8 mouse cellular contexts compared by ENCODE assay signal in the genomic region with DNA sequence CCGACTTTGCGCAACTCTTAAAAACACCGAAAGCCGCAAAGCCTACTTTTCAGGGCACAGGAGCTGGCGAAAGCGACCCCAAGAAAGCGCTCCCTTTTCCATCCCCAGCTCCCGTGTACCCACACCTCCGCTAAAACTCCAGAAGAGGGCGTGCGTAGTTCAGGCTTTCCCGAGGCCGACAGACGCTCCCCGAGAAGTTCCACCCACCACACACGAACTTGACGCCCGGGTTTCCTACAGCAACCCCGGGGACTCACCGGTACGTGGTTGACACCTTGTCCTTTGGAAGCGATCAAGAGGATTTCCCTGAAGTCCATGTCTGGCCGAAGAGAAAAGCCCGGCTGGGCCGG. TPM values are rescaled to one million over a fixed set of nuclear protein-coding genes. Genes with fewer than 3 reads are reported as not detected.
A peak's percentile ranks its signal among the peaks of the same experiment; 100 is the strongest.
DNase-seq lines count a peak whose midpoint lies in the region; ATAC-seq and TF ChIP-seq lines count a peak whose summit lies in the region.

No protein-coding gene starts in this region.

- TF ChIP-seq POLR2A in cerebellum, adult 2 months (IDR thresholded peaks at IDR 0.05; ENCODE audit: borderline replicate concordance, insufficient read depth, low read length), result no peak

- peaks cover 46% of the 10 kb centered on the region for H3K79me3 ChIP-seq in C2C12 (ENCODE audit: low read depth)

- H3K27ac ChIP-seq in cerebellum, adult 2 months (ENCODE audit: insufficient read depth, low read length), result peak overlapping the region; percentile 70
- H3K27ac ChIP-seq in embryonic facial prominence, embryonic 15.5 days (replicated peaks), result peak overlapping the region; percentile 97
- H3K27ac ChIP-seq in limb, embryonic 12.5 days, result peak overlapping the region; percentile 87
- peak overlapping the region; percentile 89 for H3K27ac ChIP-seq in neural tube, embryonic 15.5 days (replicated peaks)

- H3K36me3 ChIP-seq in C2C12 (ENCODE audit: control insufficient read depth, insufficient read depth), result no peaks in the 10 kb centered on the region
- H3K36me3 ChIP-seq in embryonic facial prominence, embryonic 15.5 days, result no peaks in the 10 kb centered on the region
- H3K36me3 ChIP-seq in limb, embryonic 12.5 days, result no peaks in the 10 kb centered on the region
- H3K36me3 ChIP-seq in neural tube, embryonic 15.5 days, result no peaks in the 10 kb centered on the region

- H3K4me2 ChIP-seq in embryonic facial prominence, embryonic 15.5 days (replicated peaks), result peak overlapping the region; percentile 85
- peak overlapping the region; percentile 80 for H3K4me2 ChIP-seq in limb, embryonic 12.5 days
- peak overlapping the region; percentile 87 for H3K4me2 ChIP-seq in neural tube, embryonic 15.5 days

- peak overlapping the region; percentile 86 for H3K4me3 ChIP-seq in cerebellum, adult 2 months (replicated peaks; ENCODE audit: insufficient read depth, low read depth, low read length)
- H3K4me3 ChIP-seq in C2C12 (ENCODE audit: insufficient read depth, poor library complexity, severe bottlenecking), result peak overlapping the region; percentile 66
- peak overlapping the region; percentile 77 for H3K4me3 ChIP-seq in embryonic facial prominence, embryonic 15.5 days (replicated peaks)
- H3K4me3 ChIP-seq in limb, embryonic 12.5 days (replicated peaks), result peak overlapping the region; percentile 59
- peak overlapping the region; percentile 76 for H3K4me3 ChIP-seq in neural tube, embryonic 15.5 days (replicated peaks)

- H3ac ChIP-seq in C2C12 (ENCODE audit: control insufficient read depth, insufficient read length, low read depth), result peak overlapping the region; percentile 68

- H3K9me3 ChIP-seq in embryonic facial prominence, embryonic 15.5 days (replicated peaks), result no peaks in the 10 kb centered on the region
- no peaks in the 10 kb centered on the region for H3K9me3 ChIP-seq in limb, embryonic 12.5 days
- no peaks in the 10 kb centered on the region for H3K9me3 ChIP-seq in neural tube, embryonic 15.5 days (replicated peaks)

- no peaks in the 10 kb centered on the region for H3K27me3 ChIP-seq in cerebellum, adult 2 months (ENCODE audit: control insufficient read depth, insufficient read depth, low read length)
- no peaks in the 10 kb centered on the region for H3K27me3 ChIP-seq in C2C12 (ENCODE audit: control insufficient read depth, insufficient read depth, insufficient read length)
- H3K27me3 ChIP-seq in embryonic facial prominence, embryonic 15.5 days, result no peaks in the 10 kb centered on the region
- H3K27me3 ChIP-seq in limb, embryonic 12.5 days, result no peaks in the 10 kb centered on the region
- H3K27me3 ChIP-seq in neural tube, embryonic 15.5 days (replicated peaks), result no peaks in the 10 kb centered on the region

- H3K79me2 ChIP-seq in C2C12 (ENCODE audit: control insufficient read depth, insufficient read depth), result peaks cover 51% of the 10 kb centered on the region

- peak; percentile 45; the same call in 1 of the 2 replicates for TF ChIP-seq CTCF in cerebellum, adult 2 months (IDR thresholded peaks at IDR 0.05; ENCODE audit: borderline replicate concordance, insufficient read depth, low read depth, low read length)
- TF ChIP-seq CTCF in C2C12 (IDR thresholded peaks at IDR 0.05; ENCODE audit: control insufficient read depth, insufficient read depth, insufficient read length), result peak; percentile 46

- no peak for DNase-seq in cerebellum, adult 2 months
- no peak for DNase-seq in cerebellum, adult 11-12 months
- no peak for DNase-seq in layer of hippocampus, adult 9-11 months
- no peak for DNase-seq in cerebellum, postnatal 36 days

- under 1% methylated on average over 25 of the region's 25 CpGs for WGBS in cerebellum, adult 2 months
- 2% methylated on average over 25 of the region's 25 CpGs for WGBS in embryonic facial prominence, embryonic 15.5 days
- under 1% methylated on average over 25 of the region's 25 CpGs for WGBS in limb, embryonic 12.5 days
- WGBS in neural tube, embryonic 15.5 days, result under 1% methylated on average over 25 of the region's 25 CpGs

- H3K9ac ChIP-seq in embryonic facial prominence, embryonic 15.5 days, result peak overlapping the region; percentile 77
- peak overlapping the region; percentile 67 for H3K9ac ChIP-seq in limb, embryonic 12.5 days (replicated peaks)
- H3K9ac ChIP-seq in neural tube, embryonic 15.5 days (replicated peaks), result peak overlapping the region; percentile 72

- ATAC-seq in embryonic facial prominence, embryonic 15.5 days (ENCODE audit: insufficient number of reproducible peaks, low FRiP score, low TSS enrichment, low read depth), result peak; percentile 34
- 0 out of 2 replicates have a peak, but pooled peaks have one; percentile 44 for ATAC-seq in limb, embryonic 12.5 days (ENCODE audit: insufficient number of reproducible peaks, insufficient read depth, low FRiP score, low TSS enrichment, low read depth)
- peak; percentile 60 for ATAC-seq in neural tube, embryonic 15.5 days (ENCODE audit: low FRiP score)

- H3K4me1 ChIP-seq in cerebellum, adult 2 months (ENCODE audit: control insufficient read depth, insufficient read depth, low read length), result peaks cover 5% of the 10 kb centered on the region
- H3K4me1 ChIP-seq in embryonic facial prominence, embryonic 15.5 days, result peaks cover 40% of the 10 kb centered on the region
- peaks cover 23% of the 10 kb centered on the region for H3K4me1 ChIP-seq in limb, embryonic 12.5 days (replicated peaks)
- peaks cover 54% of the 10 kb centered on the region for H3K4me1 ChIP-seq in neural tube, embryonic 15.5 days

TF ChIP-seq in C2C12, 6 proteins besides CTCF, POLR2A, EP300 and RAD21:
- TF ChIP-seq MAX (IDR thresholded peaks at IDR 0.05) (no peak), MYOD1 (IDR thresholded peaks at IDR 0.05; ENCODE audit: control insufficient read depth, insufficient read length, low read depth) (no peak), USF1 (IDR thresholded peaks at IDR 0.05; ENCODE audit: low read depth) (no peak), CEBPB (IDR thresholded peaks at IDR 0.05; ENCODE audit: low read depth) (no peak), MYOG (IDR thresholded peaks at IDR 0.05; ENCODE audit: control insufficient read depth, extremely low read depth, insufficient read length) (no peak), FOSL1 (IDR thresholded peaks at IDR 0.05; ENCODE audit: insufficient read depth, low read length, poor library complexity, severe bottlenecking) (no peak)

RNA-seq across cellular contexts. Expression of gene Spty2d1, which starts 0.4 kb away (rescaled TPM):
- polyA plus RNA-seq in cerebellum, adult 2 months (2012; rRNA removed), result 11.2 and 11.3 TPM in 2 replicates
- 5.3 TPM for polyA plus RNA-seq in C2C12 (2012; fragmentation: generic; extraction: Trizol)
- polyA plus RNA-seq in embryonic facial prominence, embryonic 15.5 days (2015; fragmentation: Nextera tagmentation; extraction: Ambion mirVana), result 20.5 and 21.3 TPM in 2 replicates
- polyA plus RNA-seq in limb, embryonic 12.5 days (2016; fragmentation: Nextera tagmentation; extraction: Ambion mirVana), result 17.3 and 17.5 TPM in 2 replicates
- 7.3 and 8.7 TPM in 2 replicates for polyA plus RNA-seq in neural tube, embryonic 15.5 days (2015; fragmentation: Nextera tagmentation; extraction: Ambion mirVana)

RNA-seq across cellular contexts. Expression of gene Gm9999, which starts 24.4 kb away (rescaled TPM):
- polyA plus RNA-seq in cerebellum, adult 2 months (2012; rRNA removed), result not detected in 2 replicates
- polyA plus RNA-seq in C2C12 (2012; fragmentation: generic; extraction: Trizol), result not detected
- not detected in 2 replicates for polyA plus RNA-seq in embryonic facial prominence, embryonic 15.5 days (2015; fragmentation: Nextera tagmentation; extraction: Ambion mirVana)
- not detected in 2 replicates for polyA plus RNA-seq in limb, embryonic 12.5 days (2016; fragmentation: Nextera tagmentation; extraction: Ambion mirVana)
- not detected in 2 replicates for polyA plus RNA-seq in neural tube, embryonic 15.5 days (2015; fragmentation: Nextera tagmentation; extraction: Ambion mirVana)

RNA-seq across cellular contexts. Expression of gene Tmem86a, which starts 42.6 kb away (rescaled TPM):
- 18.1 and 19.0 TPM in 2 replicates for polyA plus RNA-seq in cerebellum, adult 2 months (2012; rRNA removed)
- 6.8 TPM for polyA plus RNA-seq in C2C12 (2012; fragmentation: generic; extraction: Trizol)
- polyA plus RNA-seq in embryonic facial prominence, embryonic 15.5 days (2015; fragmentation: Nextera tagmentation; extraction: Ambion mirVana), result 20.3 and 22.3 TPM in 2 replicates
- 19.4 and 19.5 TPM in 2 replicates for polyA plus RNA-seq in limb, embryonic 12.5 days (2016; fragmentation: Nextera tagmentation; extraction: Ambion mirVana)
- polyA plus RNA-seq in neural tube, embryonic 15.5 days (2015; fragmentation: Nextera tagmentation; extraction: Ambion mirVana), result 25.3 and 25.4 TPM in 2 replicates

RNA-seq across cellular contexts. Expression of gene Uevld, which starts 49.5 kb away (rescaled TPM):
- 7.4 and 8.0 TPM in 2 replicates for polyA plus RNA-seq in cerebellum, adult 2 months (2012; rRNA removed)
- 5.0 TPM for polyA plus RNA-seq in C2C12 (2012; fragmentation: generic; extraction: Trizol)
- polyA plus RNA-seq in embryonic facial prominence, embryonic 15.5 days (2015; fragmentation: Nextera tagmentation; extraction: Ambion mirVana), result 9.8 and 10.7 TPM in 2 replicates
- 11.6 and 12.1 TPM in 2 replicates for polyA plus RNA-seq in limb, embryonic 12.5 days (2016; fragmentation: Nextera tagmentation; extraction: Ambion mirVana)
- polyA plus RNA-seq in neural tube, embryonic 15.5 days (2015; fragmentation: Nextera tagmentation; extraction: Ambion mirVana), result 4.3 and 5.2 TPM in 2 replicates
